Mouse (Mus musculus) small intestine, adult 2 months (tissue): ENCODE measurements at regions not wholly inside any gene's neighbourhood (a gene's known extent, or its start where the extent isn't known, plus 50 kb on each side); places are given as distances from the start of the nearest gene placed in this dataset.

Experiments
- H3K27ac ChIP-seq: fragments of 200-500 bp; 2 replicates; pipeline ENCODE4 v1.5.1; 2012; ENCODE audit warnings: low read depth, low read length, control low read depth, inconsistent platforms; ENCODE audit not compliant: insufficient read depth
- H3K27me3 ChIP-seq: fragments of 200-500 bp; 2 replicates; pipeline ENCODE4 v1.6.1; 2012; ENCODE audit warnings: mild to moderate bottlenecking, moderate library complexity, low read length, inconsistent platforms; ENCODE audit not compliant: control insufficient read depth, insufficient read depth
- H3K36me3 ChIP-seq: fragments of 200-500 bp; 2 replicates; pipeline ENCODE4 v1.6.1; 2012; ENCODE audit warnings: mild to moderate bottlenecking, low read length, control low read depth, inconsistent platforms; ENCODE audit not compliant: control insufficient read depth, insufficient read depth
- H3K4me1 ChIP-seq: fragments of 200-500 bp; 2 replicates; pipeline ENCODE4 v1.6.1; 2012; ENCODE audit warnings: low read length, inconsistent platforms, mixed read lengths; ENCODE audit not compliant: control insufficient read depth, insufficient read depth, insufficient read length
- H3K4me3 ChIP-seq: fragments of 200-500 bp; 2 replicates; pipeline ENCODE4 v1.5.1; 2012; ENCODE audit warnings: low read depth, mild to moderate bottlenecking, control low read depth, inconsistent platforms, low read length, moderate library complexity
- CTCF ChIP-seq: fragments of 200-500 bp; IDR thresholded peaks from 2 replicates; pipeline ENCODE4 v1.5.1; 2012; ENCODE audit warnings: low read depth, mild to moderate bottlenecking, control low read depth, inconsistent platforms, low read length, moderate library complexity, mixed read lengths; ENCODE audit not compliant: insufficient replicate concordance, insufficient read length; ENCODE audit errors: extremely low read depth
- POLR2A ChIP-seq: fragments of 200-500 bp; IDR thresholded peaks from 2 replicates; pipeline ENCODE4 v1.6.1; 2012; ENCODE audit warnings: low read depth, mild to moderate bottlenecking, control low read depth, inconsistent platforms, low read length, moderate library complexity
- WGBS: fragments of 180-500 bp; shearing (Covaris S2); methylation state at CpG from one replicate; pipeline ENCODE4 v1.1.7; 2018; 5-methylcytosine and 5-hydroxymethylcytosine counted together

DNA sequence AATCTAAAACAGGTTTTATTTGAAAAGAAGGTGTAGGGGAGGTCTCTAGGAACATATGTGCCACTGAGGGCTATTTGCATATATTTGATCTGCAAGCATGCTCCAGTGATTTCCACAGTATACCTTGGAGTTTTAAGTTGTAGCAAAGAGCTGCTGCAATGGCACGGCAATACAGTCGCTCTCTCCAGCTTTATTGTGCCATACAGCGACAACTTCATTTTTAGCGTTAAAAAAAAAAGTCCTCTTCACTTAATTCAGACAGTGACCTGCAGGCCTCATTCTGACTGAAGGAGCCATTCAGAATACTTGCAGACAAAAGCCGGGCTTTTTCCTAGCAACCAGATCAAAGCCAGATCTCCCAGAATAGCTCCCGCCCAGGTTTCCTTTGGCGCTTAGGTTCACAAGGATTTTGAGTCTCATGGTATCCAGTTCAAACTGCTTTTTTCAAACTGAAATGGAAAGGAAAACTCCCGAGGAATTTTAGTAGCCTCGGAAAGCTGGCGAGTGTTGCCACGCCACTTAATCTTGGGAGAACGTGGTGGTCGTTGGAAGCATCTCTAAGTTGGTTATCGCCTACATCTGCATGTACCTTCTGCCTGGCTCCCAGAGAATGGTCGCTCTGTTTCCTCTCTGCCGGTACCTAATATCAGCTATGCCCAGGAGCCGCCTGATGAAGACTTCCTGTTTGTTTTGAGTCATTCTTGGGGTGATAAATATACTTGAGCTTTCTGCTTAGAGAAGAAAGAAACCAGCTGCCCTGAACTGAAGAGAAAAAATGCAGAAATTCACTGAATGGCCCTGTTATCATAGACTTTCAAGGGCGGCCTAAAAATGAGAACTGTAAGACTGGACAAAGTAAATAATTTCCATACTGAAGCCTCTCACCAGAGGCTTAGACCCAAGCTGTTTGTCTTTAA, 67.8 kb upstream of the Zeb2 start:
- H3K4me3 ChIP-seq = no peak overlapping the region; the same call in 1 of the 2 replicates
- no peak overlapping the region for H3K27ac ChIP-seq
- TF ChIP-seq POLR2A (no peak), CTCF (no peak)
- 16% methylated on average over 18 of the region's 18 CpGs for WGBS
- H3K27me3 ChIP-seq = no peaks in the 10 kb centered on the region
- no peaks in the 10 kb centered on the region for H3K36me3 ChIP-seq
- H3K4me1 ChIP-seq = no peaks in the 10 kb centered on the region

DNA sequence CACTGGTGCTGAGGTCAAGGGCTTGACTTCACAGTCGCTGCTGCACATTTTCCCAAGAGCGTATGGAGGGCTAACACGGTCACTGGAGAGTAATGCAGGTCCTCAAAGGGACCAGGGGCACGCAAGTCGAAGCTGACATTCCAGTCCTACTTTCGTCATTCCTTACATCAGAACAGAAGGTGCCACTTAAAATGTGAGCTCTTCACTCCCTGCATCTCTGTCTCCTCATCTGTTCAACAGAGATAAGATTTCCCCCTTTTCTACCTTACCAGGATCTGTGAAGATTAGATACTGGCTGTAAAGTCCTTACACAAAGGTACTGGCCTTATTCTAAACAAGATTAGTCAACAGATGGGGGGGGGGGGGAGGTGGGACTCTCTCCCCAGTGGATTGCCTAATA, 67.0 kb upstream of the Zeb2 start:
- Histone ChIP-seq H3K36me3 (no peaks in the 10 kb centered on the region), H3K27me3 (no peaks in the 10 kb centered on the region), H3K27ac (no peak overlapping the region), H3K4me1 (no peaks in the 10 kb centered on the region), H3K4me3 (no peak overlapping the region)
- 71% methylated on average over 6 of the region's 6 CpGs for WGBS
- TF ChIP-seq POLR2A (no peak), CTCF (no peak)

DNA sequence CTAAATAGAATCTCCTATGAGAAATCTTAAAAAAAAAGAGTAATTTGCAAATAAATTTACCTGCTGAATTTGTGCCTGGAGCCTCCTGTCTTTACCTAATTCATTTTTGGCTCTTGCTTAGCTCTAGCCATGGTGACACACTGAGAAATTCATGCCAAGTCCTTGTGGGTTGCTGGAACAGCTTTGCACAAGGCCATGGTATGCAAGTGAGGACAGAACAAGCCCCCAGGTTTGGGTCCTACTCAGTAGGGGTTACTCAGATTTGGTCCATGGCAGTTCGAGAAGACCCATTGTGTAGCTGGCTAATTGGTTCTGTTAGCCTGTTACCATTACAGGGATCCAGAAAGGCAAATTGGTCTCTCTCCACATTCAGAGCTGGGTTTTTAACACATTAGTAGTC, 65.7 kb upstream of the Zeb2 start:
- Histone ChIP-seq H3K27ac (no peak overlapping the region), H3K27me3 (no peaks in the 10 kb centered on the region), H3K36me3 (no peaks in the 10 kb centered on the region), H3K4me3 (no peak overlapping the region), H3K4me1 (no peaks in the 10 kb centered on the region)
- WGBS = 92% methylated on average over 1 of the region's 1 CpGs
- TF ChIP-seq POLR2A (no peak), CTCF (no peak)

DNA sequence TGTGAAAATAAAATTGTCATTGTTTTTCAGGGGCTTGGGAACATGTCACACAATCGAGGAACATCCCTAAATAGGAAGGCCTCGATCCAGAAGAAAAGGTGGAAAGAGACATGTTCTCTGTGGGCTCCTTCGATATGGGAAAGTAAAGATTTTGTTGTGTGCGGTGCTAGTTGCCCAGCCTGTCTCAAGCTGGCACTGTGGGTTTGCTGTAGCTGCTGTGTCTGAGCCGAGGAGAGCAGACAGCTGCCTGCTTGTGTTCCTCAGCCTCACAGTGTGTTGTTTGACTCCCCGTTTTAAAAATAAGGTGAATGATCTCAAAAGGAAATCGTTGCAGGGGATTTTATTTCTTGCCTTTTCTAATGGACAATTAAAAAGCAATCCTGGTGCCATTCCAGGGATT, 64.4 kb upstream of the Zeb2 start:
- WGBS = 76% methylated on average over 7 of the region's 7 CpGs
- H3K27ac ChIP-seq = no peak overlapping the region
- H3K4me1 ChIP-seq = no peaks in the 10 kb centered on the region
- TF ChIP-seq POLR2A (no peak), CTCF (no peak)
- H3K4me3 ChIP-seq = no peak overlapping the region
- H3K27me3 ChIP-seq = no peaks in the 10 kb centered on the region
- no peaks in the 10 kb centered on the region for H3K36me3 ChIP-seq

DNA sequence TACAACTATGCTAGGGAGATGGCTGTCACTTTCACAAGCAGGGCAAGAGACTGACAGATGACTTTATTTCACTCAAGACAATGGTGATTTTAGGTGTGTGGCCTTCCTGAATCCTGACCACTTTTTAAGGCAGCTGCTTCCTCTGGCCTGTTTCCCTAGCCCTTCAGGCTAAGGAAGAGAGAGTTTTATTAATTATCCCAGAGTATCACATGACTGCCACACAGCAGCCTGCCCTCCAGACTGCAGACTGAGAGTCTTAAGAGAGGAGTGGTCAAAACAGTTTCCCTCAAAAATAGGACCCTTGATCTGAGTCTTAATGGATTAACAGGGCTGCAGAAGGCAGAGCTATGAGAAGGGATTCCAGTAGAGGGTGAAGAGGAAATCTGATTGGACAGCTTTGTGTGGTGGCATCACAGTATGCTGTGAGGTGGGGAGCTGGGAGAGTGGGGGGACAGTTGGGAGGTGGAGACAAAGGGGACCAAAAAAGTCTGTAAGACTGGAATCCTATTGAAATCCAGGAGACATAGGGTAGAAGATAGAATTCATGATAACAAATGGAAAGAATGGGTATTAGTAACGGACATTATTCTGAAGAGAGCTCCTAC, 61.8 kb upstream of the Zeb2 start:
- Histone ChIP-seq H3K4me1 (no peaks in the 10 kb centered on the region), H3K36me3 (no peaks in the 10 kb centered on the region), H3K27me3 (no peaks in the 10 kb centered on the region), H3K4me3 (no peak overlapping the region), H3K27ac (no peak overlapping the region)
- TF ChIP-seq CTCF = no peak
- no peak for TF ChIP-seq POLR2A
- 92% methylated on average over 1 of the region's 1 CpGs for WGBS

GRCm38 (mm10) chr2:45172382-45172781, 55.2 kb upstream of the Zeb2 start:
- Histone ChIP-seq H3K36me3 (no peaks in the 10 kb centered on the region), H3K27ac (no peak overlapping the region), H3K27me3 (no peaks in the 10 kb centered on the region), H3K4me1 (no peaks in the 10 kb centered on the region), H3K4me3 (no peak overlapping the region)
- TF ChIP-seq POLR2A (no peak), CTCF (no peak)
- WGBS = 84% methylated on average over 8 of the region's 8 CpGs

- Histone ChIP-seq H3K36me3 (no peaks in the 10 kb centered on the region), H3K27ac (no peak overlapping the region), H3K4me1 (no peaks in the 10 kb centered on the region), H3K27me3 (no peaks in the 10 kb centered on the region), H3K4me3 (no peak overlapping the region)
- TF ChIP-seq CTCF = no peak
- no peak for TF ChIP-seq POLR2A
- WGBS = 40% methylated on average over 12 of the region's 12 CpGs
These were observed 54.5 kb upstream of the Zeb2 start for GRCm38 (mm10) chr2:45171520-45172173.
